Mouse (Mus musculus) cortical plate, adult 2 months (tissue): ENCODE results near the gene Myo1c.

Experiments
- CTCF ChIP-seq: fragments of 200-500 bp; IDR thresholded peaks from 2 replicates; pipeline ENCODE4 v1.5.1; 2011; ENCODE audit warnings: mild to moderate bottlenecking, control low read depth, low read length; ENCODE audit not compliant: insufficient read depth; ENCODE audit errors: extremely low read depth
- POLR2A ChIP-seq: fragments of 200-500 bp; IDR thresholded peaks from 2 replicates; pipeline ENCODE4 v1.6.1; 2011; ENCODE audit warnings: mild to moderate bottlenecking, low read length, control low read depth; ENCODE audit not compliant: insufficient read depth; ENCODE audit errors: extremely low read depth

- no peak for TF ChIP-seq POLR2A
- TF ChIP-seq CTCF, result no peak
These were observed 65.3 kb downstream of the Myo1c start for GRCm38 (mm10) chr11:75715556-75715955.
